Mouse (Mus musculus): ENCODE data around the gene Sema4a.
"Not testable (repeated sequence)": the region's sequence is repeated elsewhere in the genome, so short reads cannot be mapped to it uniquely, and the experiment has no call there.

Sema4a gene

GRCm38 (mm10) chr3:88440500-88441381 lies 20.2 kb downstream of the Sema4a start:
- peak overlapping the region; percentile 57 for H3K4me3 ChIP-seq (replicated peaks; ENCODE audit: low read length)
- H3K27me3 ChIP-seq (ENCODE audit: insufficient read depth, low read length): no peaks in the 10 kb centered on the region
- TF ChIP-seq POU5F1 (IDR thresholded peaks at IDR 0.05; ENCODE audit: borderline replicate concordance, low read length) (no peak), CTCF (conservative IDR thresholded peaks at IDR 0.05; ENCODE audit: low read length) (peak; percentile 17; the same call in 1 of the 2 replicates)
- H3K9me3 ChIP-seq (ENCODE audit: low read length): no peaks in the 10 kb centered on the region
- peaks cover 81% of the 10 kb centered on the region for H3K4me1 ChIP-seq (replicated peaks; ENCODE audit: low read depth, low read length)
- peaks cover 17% of the 10 kb centered on the region for H3K36me3 ChIP-seq (ENCODE audit: insufficient read depth, low read length)

GRCm38 (mm10) chr3:88439582-88439981 lies 21.4 kb downstream of the Sema4a start:
- Histone ChIP-seq H3K36me3 (ENCODE audit: insufficient read depth, low read length) (peaks cover 17% of the 10 kb centered on the region), H3K27me3 (ENCODE audit: insufficient read depth, low read length) (no peaks in the 10 kb centered on the region), H3K9me3 (ENCODE audit: low read length) (no peaks in the 10 kb centered on the region), H3K4me3 (replicated peaks; ENCODE audit: low read length) (peak overlapping the region; percentile 57), H3K4me1 (replicated peaks; ENCODE audit: low read depth, low read length) (peaks cover 87% of the 10 kb centered on the region)
- TF ChIP-seq CTCF (conservative IDR thresholded peaks at IDR 0.05; ENCODE audit: low read length): no peak
- no peak for TF ChIP-seq POU5F1 (IDR thresholded peaks at IDR 0.05; ENCODE audit: borderline replicate concordance, low read length)
- no peak for TF ChIP-seq NANOG (IDR thresholded peaks at IDR 0.05; ENCODE audit: borderline replicate concordance, low read length)

- Histone ChIP-seq H3K4me3 (replicated peaks; ENCODE audit: low read length) (peak overlapping the region; percentile 74; the same call in 1 of the 2 replicates), H3K9me3 (ENCODE audit: low read length) (no peaks in the 10 kb centered on the region), H3K36me3 (ENCODE audit: insufficient read depth, low read length) (peaks cover 17% of the 10 kb centered on the region), H3K4me1 (replicated peaks; ENCODE audit: low read depth, low read length) (peaks cover 71% of the 10 kb centered on the region), H3K27me3 (ENCODE audit: insufficient read depth, low read length) (no peaks in the 10 kb centered on the region)
- no peak for TF ChIP-seq CTCF (conservative IDR thresholded peaks at IDR 0.05; ENCODE audit: low read length)
- TF ChIP-seq NANOG (IDR thresholded peaks at IDR 0.05; ENCODE audit: borderline replicate concordance, low read length): no peak
- TF ChIP-seq POU5F1 (IDR thresholded peaks at IDR 0.05; ENCODE audit: borderline replicate concordance, low read length): no peak
These were observed 23.5 kb downstream of the Sema4a start for GRCm38 (mm10) chr3:88437454-88437853.

GRCm38 (mm10) chr3:88436395-88437201 lies 24.4 kb downstream of the Sema4a start:
- peaks cover 63% of the 10 kb centered on the region for H3K4me1 ChIP-seq (replicated peaks; ENCODE audit: low read depth, low read length)
- H3K36me3 ChIP-seq (ENCODE audit: insufficient read depth, low read length): peaks cover 17% of the 10 kb centered on the region
- peak overlapping the region; percentile 74 for H3K4me3 ChIP-seq (replicated peaks; ENCODE audit: low read length)
- peak; percentile 27; the same call in 1 of the 2 replicates for TF ChIP-seq CTCF (conservative IDR thresholded peaks at IDR 0.05; ENCODE audit: low read length)
- TF ChIP-seq NANOG (IDR thresholded peaks at IDR 0.05; ENCODE audit: borderline replicate concordance, low read length): no peak
- TF ChIP-seq POU5F1 (IDR thresholded peaks at IDR 0.05; ENCODE audit: borderline replicate concordance, low read length): no peak
- no peaks in the 10 kb centered on the region for H3K27me3 ChIP-seq (ENCODE audit: insufficient read depth, low read length)
- no peaks in the 10 kb centered on the region for H3K9me3 ChIP-seq (ENCODE audit: low read length)

- H3K4me3 ChIP-seq (replicated peaks; ENCODE audit: low read length): no peak overlapping the region
- H3K36me3 ChIP-seq (ENCODE audit: insufficient read depth, low read length): peaks cover 17% of the 10 kb centered on the region
- no peaks in the 10 kb centered on the region for H3K9me3 ChIP-seq (ENCODE audit: low read length)
- H3K27me3 ChIP-seq (ENCODE audit: insufficient read depth, low read length): no peaks in the 10 kb centered on the region
- peaks cover 52% of the 10 kb centered on the region for H3K4me1 ChIP-seq (replicated peaks; ENCODE audit: low read depth, low read length)
- TF ChIP-seq NANOG (IDR thresholded peaks at IDR 0.05; ENCODE audit: borderline replicate concordance, low read length) (no peak), POU5F1 (IDR thresholded peaks at IDR 0.05; ENCODE audit: borderline replicate concordance, low read length) (no peak), CTCF (conservative IDR thresholded peaks at IDR 0.05; ENCODE audit: low read length) (no peak)
These were observed 25.5 kb downstream of the Sema4a start for GRCm38 (mm10) chr3:88435515-88435914.

GRCm38 (mm10) chr3:88428639-88429038 lies 32.3 kb downstream of the Sema4a start:
- not testable (repeated sequence) for H3K4me3 ChIP-seq (replicated peaks; ENCODE audit: low read length); H3K36me3 ChIP-seq (ENCODE audit: insufficient read depth, low read length)

GRCm38 (mm10) chr3:88427342-88427905 lies 33.6 kb downstream of the Sema4a start:
- TF ChIP-seq NANOG (IDR thresholded peaks at IDR 0.05; ENCODE audit: borderline replicate concordance, low read length): no peak
- no peak for TF ChIP-seq CTCF (conservative IDR thresholded peaks at IDR 0.05; ENCODE audit: low read length)
- no peaks in the 10 kb centered on the region for H3K27me3 ChIP-seq (ENCODE audit: insufficient read depth, low read length)
- no peaks in the 10 kb centered on the region for H3K9me3 ChIP-seq (ENCODE audit: low read length)
- H3K36me3 ChIP-seq (ENCODE audit: insufficient read depth, low read length): no peaks in the 10 kb centered on the region
- H3K4me1 ChIP-seq (replicated peaks; ENCODE audit: low read depth, low read length): peaks cover 28% of the 10 kb centered on the region
- no peak overlapping the region for H3K4me3 ChIP-seq (replicated peaks; ENCODE audit: low read length)

More at GRCm38 (mm10) chr3:88428639-88429038, 32.3 kb downstream of the Sema4a start:
- H3K4me1 ChIP-seq (replicated peaks; ENCODE audit: low read depth, low read length): peaks cover 21% of the 10 kb centered on the region
- not testable (repeated sequence) for H3K9me3 ChIP-seq (ENCODE audit: low read length); H3K27me3 ChIP-seq (ENCODE audit: insufficient read depth, low read length)

GRCm38 (mm10) chr3:88425708-88426420 lies 35.1 kb downstream of the Sema4a start:
- peaks cover 43% of the 10 kb centered on the region for H3K4me1 ChIP-seq (replicated peaks; ENCODE audit: low read depth, low read length)
- H3K4me3 ChIP-seq (replicated peaks; ENCODE audit: low read length): no peak overlapping the region
- peaks cover 10% of the 10 kb centered on the region for H3K36me3 ChIP-seq (ENCODE audit: insufficient read depth, low read length)
- H3K9me3 ChIP-seq (ENCODE audit: low read length): no peaks in the 10 kb centered on the region
- no peaks in the 10 kb centered on the region for H3K27me3 ChIP-seq (ENCODE audit: insufficient read depth, low read length)
- TF ChIP-seq NANOG (IDR thresholded peaks at IDR 0.05; ENCODE audit: borderline replicate concordance, low read length) (no peak), POU5F1 (IDR thresholded peaks at IDR 0.05; ENCODE audit: borderline replicate concordance, low read length) (no peak), CTCF (conservative IDR thresholded peaks at IDR 0.05; ENCODE audit: low read length) (no peak)

All from E14TG2a.4 (cell line).